Mouse (Mus musculus) embryonic facial prominence, embryonic 15.5 days (tissue): Measurements from ENCODE around the gene Necab2. TPM values are rescaled to one million over a fixed set of nuclear protein-coding genes. Genes with fewer than 3 reads are reported as not detected.

Experiments
- ATAC-seq: fragments of 200-750 bp; cut with Nextera tagmentation; 2 replicates; pipeline ENCODE4 v1.8.0; 2017; ENCODE audit warnings: low read depth, moderate TSS enrichment; ENCODE audit not compliant: insufficient number of reproducible peaks, low FRiP score, low TSS enrichment
- H3K27ac ChIP-seq: fragments of 300-500 bp; sonication (generic); replicated peaks from 2 replicates; pipeline ENCODE4 v1.5.1; 2015; ENCODE audit warnings: mild to moderate bottlenecking, inconsistent platforms
- H3K27me3 ChIP-seq: fragments of 300-500 bp; sonication (generic); 2 replicates; pipeline ENCODE4 v1.6.1; 2015; ENCODE audit warnings: inconsistent platforms
- H3K36me3 ChIP-seq: fragments of 300-500 bp; sonication (generic); 2 replicates; pipeline ENCODE4 v1.6.1; 2015; ENCODE audit warnings: mild to moderate bottlenecking, inconsistent platforms
- H3K4me1 ChIP-seq: fragments of 300-500 bp; sonication (generic); 2 replicates; pipeline ENCODE4 v1.6.1; 2015; ENCODE audit warnings: inconsistent platforms
- H3K4me2 ChIP-seq: fragments of 300-500 bp; sonication (generic); replicated peaks from 2 replicates; pipeline ENCODE4 v1.6.1; 2015; ENCODE audit warnings: mild to moderate bottlenecking, inconsistent platforms
- H3K4me3 ChIP-seq: fragments of 300-500 bp; sonication (generic); replicated peaks from 2 replicates; pipeline ENCODE4 v1.5.1; 2015; ENCODE audit warnings: mild to moderate bottlenecking, inconsistent platforms
- H3K9ac ChIP-seq: fragments of 300-500 bp; sonication (generic); 2 replicates; pipeline ENCODE4 v1.6.1; 2015; ENCODE audit warnings: inconsistent platforms
- H3K9me3 ChIP-seq: fragments of 300-500 bp; sonication (generic); replicated peaks from 2 replicates; pipeline ENCODE4 v1.6.1; 2016; ENCODE audit warnings: inconsistent platforms
- WGBS: fragments of 180-500 bp; shearing (Covaris S2); methylation state at CpG from one replicate; pipeline ENCODE4 v1.1.7; 2015; 5-methylcytosine and 5-hydroxymethylcytosine counted together
- polyA plus RNA-seq: library from polyadenylated mRNA; unstranded; fragments of >200 nt; fragmentation: Nextera tagmentation; extraction: Ambion mirVana; gene quantifications from 2 replicates; pipeline ENCODE4 v1.2.1, GENCODE M21; 2015

The Necab2 gene
- 2.5 and 4.7 TPM in 2 replicates for polyA plus RNA-seq

- Histone ChIP-seq H3K27ac (0 out of 2 replicates have a peak within 1 kb of the TSS, but pooled peaks have one; percentile 11), H3K9ac (peak within 1 kb of the TSS; percentile 50), H3K4me3 (peak within 1 kb of the TSS; percentile 65), H3K27me3 (peaks cover 37% of the 10 kb centered on the region), H3K36me3 (no peaks in the 10 kb centered on the region), H3K4me2 (peak within 1 kb of the TSS; percentile 98), H3K9me3 (no peaks in the 10 kb centered on the region), H3K4me1 (peaks cover 14% of the 10 kb centered on the region)
- ATAC-seq: no peak
- 2% methylated on average over 49 of the region's 52 CpGs for WGBS
Observed at GRCm38 (mm10) chr8:119446211-119446989, at the start of gene Necab2. Necab2 (plus strand) TSS chr8:119446719.

GRCm38 (mm10) chr8:119398558-119398957 is 48.0 kb upstream of the Necab2 start:
- no peak for ATAC-seq
- WGBS: 82% methylated on average over 9 of the region's 9 CpGs
- Histone ChIP-seq H3K9me3 (no peaks in the 10 kb centered on the region), H3K4me3 (no peak overlapping the region), H3K4me1 (peaks cover 20% of the 10 kb centered on the region), H3K4me2 (no peak overlapping the region), H3K9ac (no peak overlapping the region), H3K27me3 (no peaks in the 10 kb centered on the region), H3K27ac (no peak overlapping the region), H3K36me3 (peaks cover 8% of the 10 kb centered on the region; the same call in 1 of the 2 replicates)

- Histone ChIP-seq H3K27me3 (no peaks in the 10 kb centered on the region), H3K4me1 (peaks cover 17% of the 10 kb centered on the region), H3K9ac (no peak overlapping the region), H3K9me3 (no peaks in the 10 kb centered on the region), H3K4me3 (no peak overlapping the region), H3K27ac (no peak overlapping the region), H3K36me3 (peaks cover 15% of the 10 kb centered on the region), H3K4me2 (no peak overlapping the region)
- whole genome bisulfite sequencing: 77% methylated on average over 6 of the region's 6 CpGs
- ATAC-seq: no peak
Observed at GRCm38 (mm10) chr8:119399255-119399654, 47.3 kb upstream of the Necab2 start.

GRCm38 (mm10) chr8:119400122-119400671 is 46.3 kb upstream of the Necab2 start:
- whole genome bisulfite sequencing: 79% methylated on average over 9 of the region's 9 CpGs
- Histone ChIP-seq H3K4me1 (peaks cover 13% of the 10 kb centered on the region), H3K9me3 (no peaks in the 10 kb centered on the region), H3K4me3 (no peak overlapping the region), H3K4me2 (no peak overlapping the region), H3K9ac (no peak overlapping the region), H3K27ac (no peak overlapping the region), H3K27me3 (no peaks in the 10 kb centered on the region), H3K36me3 (peaks cover 20% of the 10 kb centered on the region)
- ATAC-seq: no peak

- Histone ChIP-seq H3K4me1 (0 out of 2 replicates have a peak, but pooled peaks cover 6% of the 10 kb centered on the region), H3K27me3 (no peaks in the 10 kb centered on the region), H3K4me3 (no peak overlapping the region), H3K4me2 (no peak overlapping the region), H3K27ac (no peak overlapping the region), H3K36me3 (peaks cover 20% of the 10 kb centered on the region), H3K9me3 (no peaks in the 10 kb centered on the region), H3K9ac (no peak overlapping the region)
- no peak for ATAC-seq
- 83% methylated on average over 3 of the region's 3 CpGs for WGBS
Observed at GRCm38 (mm10) chr8:119400904-119401303, 45.6 kb upstream of the Necab2 start.

GRCm38 (mm10) chr8:119403912-119404311 is 42.6 kb upstream of the Necab2 start:
- ATAC-seq: no peak
- WGBS: 69% methylated on average over 10 of the region's 10 CpGs

GRCm38 (mm10) chr8:119404648-119405047 is 41.9 kb upstream of the Necab2 start:
- no peak overlapping the region for H3K4me3 ChIP-seq
- peaks cover 48% of the 10 kb centered on the region for H3K36me3 ChIP-seq
- H3K4me2 ChIP-seq: no peak overlapping the region
- no peak overlapping the region for H3K9ac ChIP-seq
- ATAC-seq: no peak
- H3K27ac ChIP-seq: no peak overlapping the region
- 92% methylated on average over 5 of the region's 5 CpGs for WGBS
- no peaks in the 10 kb centered on the region for H3K9me3 ChIP-seq
- H3K4me1 ChIP-seq: no peaks in the 10 kb centered on the region
- no peaks in the 10 kb centered on the region for H3K27me3 ChIP-seq

More at GRCm38 (mm10) chr8:119403912-119404311, 42.6 kb upstream of the Necab2 start:
- no peaks in the 10 kb centered on the region for H3K27me3 ChIP-seq
- no peak overlapping the region for H3K9ac ChIP-seq
- H3K9me3 ChIP-seq: no peaks in the 10 kb centered on the region
- H3K27ac ChIP-seq: no peak overlapping the region
- H3K36me3 ChIP-seq: peaks cover 41% of the 10 kb centered on the region
- H3K4me3 ChIP-seq: no peak overlapping the region
- H3K4me1 ChIP-seq: no peaks in the 10 kb centered on the region
- H3K4me2 ChIP-seq: no peak overlapping the region

GRCm38 (mm10) chr8:119408311-119408710 is 38.2 kb upstream of the Necab2 start:
- ATAC-seq: no peak
- 0 out of 2 replicates have a peak, but pooled peaks cover 5% of the 10 kb centered on the region for H3K4me1 ChIP-seq
- no peaks in the 10 kb centered on the region for H3K27me3 ChIP-seq
- no peak overlapping the region for H3K4me2 ChIP-seq
- H3K9me3 ChIP-seq: no peaks in the 10 kb centered on the region
- 88% methylated on average over 8 of the region's 8 CpGs for WGBS
- no peak overlapping the region for H3K4me3 ChIP-seq
- no peak overlapping the region for H3K27ac ChIP-seq
- H3K36me3 ChIP-seq: peaks cover 64% of the 10 kb centered on the region
- no peak overlapping the region for H3K9ac ChIP-seq

- 0 out of 2 replicates have a peak, but pooled peaks cover 5% of the 10 kb centered on the region for H3K4me1 ChIP-seq
- H3K9ac ChIP-seq: no peak overlapping the region
- WGBS: 57% methylated on average over 10 of the region's 10 CpGs
- no peaks in the 10 kb centered on the region for H3K27me3 ChIP-seq
- no peaks in the 10 kb centered on the region for H3K9me3 ChIP-seq
- H3K4me3 ChIP-seq: no peak overlapping the region
- no peak overlapping the region for H3K4me2 ChIP-seq
- no peak overlapping the region for H3K27ac ChIP-seq
- no peak for ATAC-seq
- H3K36me3 ChIP-seq: peaks cover 46% of the 10 kb centered on the region
Observed at GRCm38 (mm10) chr8:119412037-119412734, 34.3 kb upstream of the Necab2 start.

GRCm38 (mm10) chr8:119412735-119413498 is 33.6 kb upstream of the Necab2 start:
- no peaks in the 10 kb centered on the region for H3K27me3 ChIP-seq
- H3K36me3 ChIP-seq: peaks cover 39% of the 10 kb centered on the region
- H3K27ac ChIP-seq: no peak overlapping the region
- H3K9ac ChIP-seq: no peak overlapping the region
- ATAC-seq: no peak
- 11% methylated on average over 18 of the region's 18 CpGs for WGBS
- H3K9me3 ChIP-seq: no peaks in the 10 kb centered on the region
- H3K4me3 ChIP-seq: peak overlapping the region; percentile 21; the same call in 1 of the 2 replicates
- H3K4me1 ChIP-seq: 0 out of 2 replicates have a peak, but pooled peaks cover 5% of the 10 kb centered on the region
- peak overlapping the region; percentile 52 for H3K4me2 ChIP-seq
